Mouse (Mus musculus) C2C12 (cell line): Measurements from ENCODE around the gene Smoc1. TPM values are rescaled to one million over a fixed set of nuclear protein-coding genes. Genes with fewer than 3 reads are reported as not detected.
A peak's percentile ranks its signal among the peaks of the same experiment; 100 is the strongest.

ENCODE experiments used
- H3K27me3 ChIP-seq: one replicate; pipeline ENCODE4 v1.6.1; 2011; ENCODE audit not compliant: control insufficient read depth, insufficient read depth, insufficient read length
- H3K36me3 ChIP-seq: one replicate; pipeline ENCODE4 v1.6.1; 2011; ENCODE audit not compliant: control insufficient read depth, insufficient read depth
- H3K4me3 ChIP-seq: one replicate; pipeline ENCODE4 v1.5.1; 2011; ENCODE audit warnings: mild to moderate bottlenecking, control low read depth; ENCODE audit not compliant: poor library complexity, insufficient read depth, severe bottlenecking
- H3K79me2 ChIP-seq: one replicate; pipeline ENCODE4 v1.6.1; 2011; ENCODE audit not compliant: control insufficient read depth, insufficient read depth
- H3K79me3 ChIP-seq: one replicate; pipeline ENCODE4 v1.6.1; 2011; ENCODE audit warnings: low read depth, control low read depth
- H3ac ChIP-seq: one replicate; pipeline ENCODE3; 2011; ENCODE audit warnings: low read depth; ENCODE audit not compliant: control insufficient read depth, insufficient read length
- CEBPB ChIP-seq: IDR thresholded peaks from one replicate; pipeline ENCODE4 v1.6.1; 2011; ENCODE audit warnings: low read depth, mild to moderate bottlenecking, control low read depth, moderate library complexity
- CTCF ChIP-seq: IDR thresholded peaks from one replicate; pipeline ENCODE4 v1.5.1; 2011; ENCODE audit not compliant: control insufficient read depth, insufficient read depth, insufficient read length
- FOSL1 ChIP-seq: IDR thresholded peaks from one replicate; pipeline ENCODE4 v1.8.0; 2011; ENCODE audit warnings: mild to moderate bottlenecking, low read length; ENCODE audit not compliant: poor library complexity, insufficient read depth, severe bottlenecking
- MAX ChIP-seq: IDR thresholded peaks from one replicate; pipeline ENCODE4 v1.6.1; 2011; ENCODE audit warnings: mild to moderate bottlenecking, control low read depth
- MYOD1 ChIP-seq: IDR thresholded peaks from one replicate; pipeline ENCODE4 v1.6.1; 2011; ENCODE audit warnings: low read depth; ENCODE audit not compliant: control insufficient read depth, insufficient read length
- MYOG ChIP-seq: IDR thresholded peaks from one replicate; pipeline ENCODE4 v1.6.1; 2011; ENCODE audit not compliant: control insufficient read depth, insufficient read length; ENCODE audit errors: extremely low read depth
- USF1 ChIP-seq: IDR thresholded peaks from one replicate; pipeline ENCODE4 v1.6.1; 2011; ENCODE audit warnings: low read depth, mild to moderate bottlenecking, control low read depth, moderate library complexity
- polyA plus RNA-seq: library from polyadenylated mRNA; unstranded; fragments of >200 nt; fragmentation: generic; extraction: Trizol; gene quantifications from one replicate; pipeline ENCODE4 v1.2.1, GENCODE M21; 2012; ENCODE audit warnings: missing spikeins

Gene Smoc1
- polyA plus RNA-seq, 1 experiment: 0.23 TPM

DNA sequence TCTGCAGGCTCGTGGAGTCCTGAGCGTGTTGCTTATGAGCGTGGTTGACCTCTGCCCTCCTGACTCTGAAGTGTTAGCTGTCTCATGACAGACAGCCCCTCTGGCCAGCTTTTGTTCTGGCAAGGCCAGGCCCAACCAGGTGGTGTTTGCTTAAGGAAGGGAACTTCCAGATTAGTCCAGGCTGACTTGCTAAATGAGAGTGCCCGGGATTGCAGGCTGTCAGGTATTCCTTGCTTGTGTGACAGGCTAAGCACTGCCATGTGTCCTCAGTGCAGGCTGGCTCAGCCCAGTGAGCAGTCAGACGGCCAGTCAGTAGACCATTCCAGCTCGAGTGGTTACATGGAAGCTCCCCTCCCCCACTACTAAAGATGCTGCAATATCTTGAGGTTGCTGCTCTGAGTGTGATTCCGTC lies 82.0 kb downstream of the Smoc1 start:
- Histone ChIP-seq H3K79me3 (no peaks in the 10 kb centered on the region), H3ac (no peak overlapping the region), H3K79me2 (no peaks in the 10 kb centered on the region), H3K36me3 (no peaks in the 10 kb centered on the region), H3K27me3 (no peaks in the 10 kb centered on the region), H3K4me3 (no peak overlapping the region)
- TF ChIP-seq FOSL1: no peak
- no peak for TF ChIP-seq MYOD1
- TF ChIP-seq CEBPB: no peak
- TF ChIP-seq USF1: no peak
- no peak for TF ChIP-seq CTCF
- no peak for TF ChIP-seq MYOG
- TF ChIP-seq MAX: no peak

DNA sequence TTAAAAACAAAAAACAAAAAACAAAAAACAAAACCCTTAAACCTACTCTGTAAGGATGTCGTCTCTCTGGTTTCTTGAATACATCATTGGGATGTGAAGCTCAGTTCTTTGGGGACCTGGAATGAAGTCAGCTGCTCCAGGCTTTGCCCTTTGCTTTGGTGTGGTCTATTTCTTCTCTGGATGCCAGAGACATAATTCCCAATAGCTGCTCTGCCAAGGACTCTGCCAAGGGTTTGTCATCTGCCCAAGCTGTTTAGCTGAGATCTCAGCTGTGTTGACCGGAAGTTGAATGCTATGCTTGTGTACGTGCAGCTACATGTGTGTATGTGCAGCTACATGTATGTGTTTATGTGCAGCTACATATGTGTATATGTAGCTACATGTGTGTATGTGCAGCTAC lies 83.4 kb downstream of the Smoc1 start:
- Histone ChIP-seq H3ac (no peak overlapping the region), H3K36me3 (no peaks in the 10 kb centered on the region), H3K27me3 (no peaks in the 10 kb centered on the region), H3K79me2 (no peaks in the 10 kb centered on the region), H3K4me3 (no peak overlapping the region), H3K79me3 (no peaks in the 10 kb centered on the region)
- TF ChIP-seq USF1 (no peak), MAX (no peak), CTCF (no peak), FOSL1 (no peak), MYOG (no peak), CEBPB (no peak), MYOD1 (no peak)

DNA sequence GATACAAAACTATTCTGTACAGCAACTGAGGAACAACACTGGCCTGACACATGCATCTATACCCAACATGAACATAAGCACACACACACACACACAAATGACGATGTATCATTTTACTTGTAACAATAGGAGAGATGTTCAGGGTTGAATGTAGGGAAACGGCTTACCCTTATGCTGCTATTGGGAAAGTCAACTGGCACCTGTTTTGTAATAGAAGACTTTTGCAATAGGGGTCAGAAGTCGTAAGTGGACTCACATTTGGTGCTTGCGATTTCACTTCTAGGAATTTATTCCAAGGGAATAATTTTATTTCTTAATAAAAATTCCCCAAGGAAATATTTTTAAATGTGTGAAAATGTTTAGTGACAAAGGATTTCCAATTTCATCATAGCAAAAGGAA lies 85.7 kb downstream of the Smoc1 start:
- Histone ChIP-seq H3K4me3 (no peak overlapping the region), H3ac (no peak overlapping the region)
- TF ChIP-seq USF1 (no peak), CTCF (no peak), MAX (no peak), CEBPB (no peak), FOSL1 (no peak), MYOG (no peak), MYOD1 (no peak)

DNA sequence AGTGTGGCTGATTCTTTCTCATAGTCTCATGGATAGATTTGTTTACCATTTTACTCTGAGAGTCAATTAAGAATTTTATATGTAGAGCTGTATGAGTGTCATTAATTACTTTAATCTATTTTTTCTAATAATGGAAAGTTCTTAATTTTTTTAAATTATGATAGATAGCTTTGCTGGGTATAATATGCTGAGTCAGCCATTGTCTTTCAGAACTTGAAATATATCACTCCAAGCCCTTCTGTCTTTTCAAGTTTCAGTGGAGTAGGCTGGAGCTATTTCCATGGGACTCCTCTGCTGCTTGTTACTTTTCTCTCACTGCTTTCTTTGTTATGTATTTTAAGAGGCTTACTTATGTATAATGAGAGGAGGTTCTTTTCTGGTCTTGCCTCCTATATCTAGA lies 93.7 kb downstream of the Smoc1 start:
- Histone ChIP-seq H3K4me3 (no peak overlapping the region), H3K79me2 (no peaks in the 10 kb centered on the region), H3ac (no peak overlapping the region), H3K36me3 (no peaks in the 10 kb centered on the region), H3K79me3 (no peaks in the 10 kb centered on the region), H3K27me3 (no peaks in the 10 kb centered on the region)
- TF ChIP-seq MYOD1 (no peak), CTCF (no peak), CEBPB (no peak), MYOG (no peak), USF1 (no peak), MAX (no peak), FOSL1 (no peak)

More for the DNA sequence above, 85.7 kb downstream of the Smoc1 start:
- Histone ChIP-seq H3K36me3 (no peaks in the 10 kb centered on the region), H3K79me2 (no peaks in the 10 kb centered on the region), H3K27me3 (no peaks in the 10 kb centered on the region), H3K79me3 (no peaks in the 10 kb centered on the region)

DNA sequence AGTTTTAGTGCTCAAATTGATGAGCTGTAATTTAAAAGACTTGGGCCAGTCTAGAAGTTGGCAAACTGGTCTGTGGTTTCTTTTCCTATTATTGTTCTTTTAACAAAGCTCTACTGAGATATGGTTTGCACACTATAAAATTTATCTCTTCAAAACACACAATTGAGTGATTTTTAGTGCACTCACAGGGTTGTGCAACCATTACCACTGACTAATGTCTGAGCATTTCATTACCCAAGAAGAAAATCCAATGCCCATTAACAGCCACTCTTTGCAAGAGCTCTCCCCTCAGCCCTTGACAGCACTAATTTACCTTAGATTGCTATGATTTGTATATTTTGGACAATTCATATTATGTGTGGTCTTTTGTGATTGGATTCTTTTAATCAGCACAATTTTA lies 97.2 kb downstream of the Smoc1 start:
- no peak overlapping the region for H3K4me3 ChIP-seq
- H3K79me3 ChIP-seq: no peaks in the 10 kb centered on the region
- TF ChIP-seq MAX: no peak
- TF ChIP-seq FOSL1: no peak
- no peak for TF ChIP-seq USF1
- TF ChIP-seq CEBPB: peak; percentile 88
- TF ChIP-seq MYOD1: no peak
- H3K79me2 ChIP-seq: no peaks in the 10 kb centered on the region
- H3ac ChIP-seq: no peak overlapping the region
- no peaks in the 10 kb centered on the region for H3K27me3 ChIP-seq
- no peaks in the 10 kb centered on the region for H3K36me3 ChIP-seq

DNA sequence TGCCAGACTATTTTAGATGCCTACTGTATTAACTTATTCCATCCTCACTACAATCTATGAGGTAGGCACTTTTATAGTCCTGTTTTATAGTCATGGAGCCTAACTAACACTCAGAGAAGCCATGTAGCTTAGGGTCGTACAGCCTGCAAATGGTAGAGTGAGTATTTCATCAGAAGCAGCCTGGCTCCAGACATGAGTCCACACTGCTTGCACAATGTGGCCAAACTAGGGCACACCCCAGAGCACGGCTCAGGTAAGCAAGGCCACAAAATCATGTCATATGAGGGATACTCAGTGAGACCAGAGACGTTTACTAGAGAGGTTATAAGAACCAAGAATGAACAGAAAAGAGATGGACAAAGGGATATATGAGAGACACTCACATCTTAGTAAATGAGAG lies 100.2 kb downstream of the Smoc1 start:
- Histone ChIP-seq H3K4me3 (no peak overlapping the region), H3K79me2 (no peaks in the 10 kb centered on the region), H3K36me3 (no peaks in the 10 kb centered on the region), H3ac (no peak overlapping the region), H3K79me3 (no peaks in the 10 kb centered on the region), H3K27me3 (no peaks in the 10 kb centered on the region)
- TF ChIP-seq MAX (no peak), CTCF (no peak), MYOG (no peak), MYOD1 (no peak), FOSL1 (no peak), CEBPB (no peak), USF1 (no peak)
